Mouse (Mus musculus): ENCODE measurements around the gene Mettl7a1.
"Not testable (repeated sequence)": the region's sequence is repeated elsewhere in the genome, so short reads cannot be mapped to it uniquely, and the experiment has no call there.

GRCm38 (mm10) chr15:100365967-100366366 is 62.0 kb downstream of the Mettl7a1 start:
- TF ChIP-seq POLR2A (IDR thresholded peaks at IDR 0.05; ENCODE audit: control insufficient read depth, extremely low read depth, insufficient read depth, low read length, poor library complexity); CTCF (IDR thresholded peaks at IDR 0.05; ENCODE audit: borderline replicate concordance, control insufficient read depth, extremely low read depth, insufficient read depth, low read length, poor library complexity): not testable (repeated sequence)
